12 mouse cellular contexts compared by ENCODE assay signal in the genomic region with DNA sequence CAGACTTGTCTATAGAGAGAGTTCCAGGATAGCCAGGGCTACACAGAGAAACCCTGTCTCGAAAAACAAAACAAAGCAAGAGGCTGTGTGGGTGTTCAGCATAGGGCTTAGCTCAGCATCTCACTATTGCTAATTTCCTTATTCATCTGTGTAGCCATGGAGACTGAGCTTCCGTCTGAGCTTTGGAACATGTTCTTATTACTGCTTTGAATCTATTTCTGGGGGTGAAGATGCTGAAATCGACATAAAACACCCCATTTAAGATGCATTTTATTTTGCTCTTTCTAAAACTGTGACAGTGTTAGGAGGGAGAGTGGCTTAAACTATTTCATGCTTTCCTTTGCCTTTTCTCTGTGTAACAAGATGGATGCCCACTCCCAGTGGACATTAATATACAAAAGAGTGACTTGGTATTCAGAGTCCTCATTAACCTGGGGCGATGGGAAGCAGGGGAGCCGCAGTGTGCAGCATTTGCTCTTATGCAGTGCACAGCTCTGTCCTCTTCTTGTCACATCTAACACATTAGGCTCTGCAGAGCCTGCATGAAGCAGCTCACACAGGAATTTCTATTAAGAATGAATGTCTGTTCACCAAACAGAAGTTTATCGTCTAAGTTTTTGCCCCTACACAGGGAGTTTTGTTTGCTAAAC.
DNase-seq lines count a peak whose midpoint lies in the region; ATAC-seq lines count a peak whose summit lies in the region.
"Had no signal": no experiment of that assay in that cellular context is flagged by ENCODE, and none has a peak within 500 bp of the region (broad histone marks: within the 10 kb centered on the region; RNA-seq: fewer than 3 reads in every experiment).

No protein-coding gene starts in this region.

- peak; percentile 30 to 74 for DNase-seq in layer of hippocampus, adult 18-20 months (ENCODE audit: low spot score in 2 of 2)
- DNase-seq in spleen, postnatal 4 days (ENCODE audit: low spot score in 2 of 2) = no peak
- DNase-seq in kidney, adult 8-10 months = no peak
- DNase-seq in adrenal gland, adult 18-20 months (ENCODE audit: low spot score in 2 of 2) = no peak
- no peak for DNase-seq in yolk sac, embryonic 10.5 days (ENCODE audit: low spot score)
- DNase-seq: cerebellum, postnatal 36 days; heart, postnatal 36 days; lung, postnatal 36 days had no signal

- no peak overlapping the region for H3K9ac ChIP-seq in forebrain, embryonic 15.5 days (replicated peaks)
- no peak overlapping the region for H3K9ac ChIP-seq in midbrain, embryonic 13.5 days (replicated peaks)

- 22% methylated on average over 6 of the region's 6 CpGs for WGBS in forebrain, embryonic 15.5 days
- WGBS in midbrain, embryonic 13.5 days = 32% methylated on average over 6 of the region's 6 CpGs

- H3K4me3 ChIP-seq in forebrain, embryonic 15.5 days = no peak overlapping the region
- no peak overlapping the region for H3K4me3 ChIP-seq in midbrain, embryonic 13.5 days (replicated peaks)

- peak overlapping the region; percentile 58 for H3K27ac ChIP-seq in forebrain, embryonic 15.5 days (replicated peaks)
- H3K27ac ChIP-seq in midbrain, embryonic 13.5 days = peak overlapping the region; percentile 75

- peak; percentile 83 for ATAC-seq in CD4-positive, CD25-positive, alpha-beta regulatory T cell, adult 4 months
- peak; percentile 87 for ATAC-seq in forebrain, embryonic 15.5 days (replicated peaks)
- peak; percentile 93 for ATAC-seq in midbrain, embryonic 13.5 days

- H3K4me2 ChIP-seq in forebrain, embryonic 15.5 days (replicated peaks) = no peak overlapping the region
- no peak overlapping the region for H3K4me2 ChIP-seq in midbrain, embryonic 13.5 days (replicated peaks)

- H3K9me3 ChIP-seq in forebrain, embryonic 15.5 days = no peaks in the 10 kb centered on the region
- H3K9me3 ChIP-seq in midbrain, embryonic 13.5 days = no peaks in the 10 kb centered on the region

- no peaks in the 10 kb centered on the region for H3K27me3 ChIP-seq in forebrain, embryonic 15.5 days
- no peaks in the 10 kb centered on the region for H3K27me3 ChIP-seq in midbrain, embryonic 13.5 days
- H3K27me3 ChIP-seq: CH12.LX had no signal

- H3K4me1 ChIP-seq in forebrain, embryonic 15.5 days = peaks cover 11% of the 10 kb centered on the region
- peaks cover 30% of the 10 kb centered on the region for H3K4me1 ChIP-seq in midbrain, embryonic 13.5 days (replicated peaks)

- no peaks in the 10 kb centered on the region for H3K36me3 ChIP-seq in forebrain, embryonic 15.5 days
- H3K36me3 ChIP-seq in midbrain, embryonic 13.5 days = no peaks in the 10 kb centered on the region

Comparison
In these comparisons a context has a peak if more than half of its experiments do, and no peak if none do; other contexts are left out.
1. DNase-seq: peak in layer of hippocampus, adult 18-20 months (2 of 2); none in spleen, postnatal 4 days (0 of 2), kidney, adult 8-10 months (0 of 2), adrenal gland, adult 18-20 months (0 of 2) and yolk sac, embryonic 10.5 days (single experiment).
2. Peak in every context shown above with its lines, with median percentiles within 50 percentile points of each other: ATAC-seq.